Mouse (Mus musculus) heart, embryonic 16.5 days (tissue): ENCODE results near the gene Gzmn. TPM values are rescaled to one million over a fixed set of nuclear protein-coding genes. Genes with fewer than 3 reads are reported as not detected.
"Not testable (repeated sequence)": the region's sequence is repeated elsewhere in the genome, so short reads cannot be mapped to it uniquely, and the experiment has no call there.

ENCODE experiments used
- ATAC-seq: fragments of 200-750 bp; cut with Nextera tagmentation; replicated peaks from 2 replicates; pipeline ENCODE4 v1.8.0; 2017; ENCODE audit warnings: moderate number of reproducible peaks; ENCODE audit not compliant: insufficient read depth, low FRiP score; ENCODE audit errors: extremely low read depth
- H3K27ac ChIP-seq: fragments of 300-500 bp; sonication (generic); 2 replicates; pipeline ENCODE4 v1.5.1; 2014; ENCODE audit warnings: mild to moderate bottlenecking, low read length, control low read depth, moderate library complexity
- H3K27me3 ChIP-seq: fragments of 300-500 bp; sonication (generic); 2 replicates; pipeline ENCODE4 v1.6.1; 2014; ENCODE audit warnings: low read length, mixed read lengths; ENCODE audit not compliant: control insufficient read depth, insufficient read depth
- H3K36me3 ChIP-seq: fragments of 300-500 bp; sonication (generic); 2 replicates; pipeline ENCODE4 v1.6.1; 2014; ENCODE audit not compliant: control insufficient read depth, insufficient read depth
- H3K4me1 ChIP-seq: fragments of 300-500 bp; sonication (generic); 2 replicates; pipeline ENCODE4 v1.6.1; 2014; ENCODE audit warnings: low read length, mixed read lengths; ENCODE audit not compliant: control insufficient read depth, insufficient read depth
- H3K4me2 ChIP-seq: fragments of 300-500 bp; sonication (generic); 2 replicates; pipeline ENCODE4 v1.6.1; 2014; ENCODE audit warnings: low read depth, mild to moderate bottlenecking, control low read depth, low read length
- H3K4me3 ChIP-seq: fragments of 300-500 bp; sonication (generic); 2 replicates; pipeline ENCODE4 v1.5.1; 2014; ENCODE audit warnings: mild to moderate bottlenecking, control low read depth, low read length
- H3K9ac ChIP-seq: fragments of 300-500 bp; sonication (generic); 2 replicates; pipeline ENCODE4 v1.6.1; 2014; ENCODE audit warnings: low read length, control low read depth
- H3K9me3 ChIP-seq: fragments of 300-500 bp; sonication (generic); replicated peaks from 2 replicates; pipeline ENCODE4 v1.6.1; 2016; ENCODE audit warnings: low read length; ENCODE audit not compliant: control insufficient read depth
- WGBS: fragments of 180-500 bp; shearing (Covaris S2); extraction: QIAGEN DNeasy Blood & Tissue Kit; methylation state at CpG from one replicate; pipeline ENCODE4 v1.1.7; 2014; 5-methylcytosine and 5-hydroxymethylcytosine counted together
- polyA plus RNA-seq: library from polyadenylated mRNA; unstranded; fragments of >200 nt; fragmentation: Nextera tagmentation; extraction: Ambion mirVana; gene quantifications from 2 replicates; pipeline ENCODE4 v1.2.1, GENCODE M21; 2015

The Gzmn gene
- polyA plus RNA-seq, 1 experiment from 2014 or later, result not detected

GRCm38 (mm10) chr14:56168009-56168408 is 6.4 kb downstream of the Gzmn start:
- H3K4me3 ChIP-seq, result no peak overlapping the region
- no peak overlapping the region for H3K4me2 ChIP-seq
- no peak overlapping the region for H3K27ac ChIP-seq
- WGBS, result 70% methylated on average over 6 of the region's 6 CpGs
- H3K36me3 ChIP-seq, result no peaks in the 10 kb centered on the region
- no peaks in the 10 kb centered on the region for H3K27me3 ChIP-seq
- no peak for ATAC-seq
- no peaks in the 10 kb centered on the region for H3K4me1 ChIP-seq
- no peaks in the 10 kb centered on the region for H3K9me3 ChIP-seq
- no peak overlapping the region for H3K9ac ChIP-seq

GRCm38 (mm10) chr14:56162109-56162508 is 12.3 kb downstream of the Gzmn start:
- Histone ChIP-seq H3K4me2 (no peak overlapping the region), H3K36me3 (no peaks in the 10 kb centered on the region), H3K27ac (no peak overlapping the region), H3K4me1 (no peaks in the 10 kb centered on the region), H3K4me3 (no peak overlapping the region), H3K9ac (no peak overlapping the region), H3K27me3 (no peaks in the 10 kb centered on the region), H3K9me3 (no peaks in the 10 kb centered on the region)
- ATAC-seq, result no peak
- WGBS, result 78% methylated on average over 2 of the region's 2 CpGs

GRCm38 (mm10) chr14:56159479-56159878 is 14.9 kb downstream of the Gzmn start, which contains the start of gene Gzmg:
Gene Gzmg (minus strand): TSS chr14:56159579.
- WGBS, result 67% methylated on average over 2 of the region's 2 CpGs
- not testable (repeated sequence) for H3K36me3 ChIP-seq, H3K4me2 ChIP-seq, ATAC-seq, H3K4me1 ChIP-seq, H3K9ac ChIP-seq, H3K27me3 ChIP-seq, H3K9me3 ChIP-seq, H3K27ac ChIP-seq, H3K4me3 ChIP-seq

GRCm38 (mm10) chr14:56155340-56155739 is 19.1 kb downstream of the Gzmn start:
- Histone ChIP-seq H3K9ac (no peak overlapping the region), H3K4me3 (no peak overlapping the region), H3K9me3 (no peaks in the 10 kb centered on the region), H3K4me1 (no peaks in the 10 kb centered on the region), H3K27me3 (no peaks in the 10 kb centered on the region), H3K27ac (no peak overlapping the region), H3K36me3 (no peaks in the 10 kb centered on the region), H3K4me2 (no peak overlapping the region)
- WGBS, result 67% methylated on average over 2 of the region's 2 CpGs
- no peak for ATAC-seq

GRCm38 (mm10) chr14:56133675-56134074 is 40.7 kb downstream of the Gzmn start:
- not testable (repeated sequence) for H3K9ac ChIP-seq, H3K9me3 ChIP-seq, H3K27ac ChIP-seq, H3K4me3 ChIP-seq, H3K27me3 ChIP-seq, H3K36me3 ChIP-seq, H3K4me1 ChIP-seq, ATAC-seq, H3K4me2 ChIP-seq
- 62% methylated on average over 1 of the region's 1 CpGs for WGBS

GRCm38 (mm10) chr14:56132508-56132907 is 41.9 kb downstream of the Gzmn start, which contains the start of gene Gzmd:
Gene Gzmd (minus strand): TSS chr14:56132608.
- not testable (repeated sequence) for H3K9ac ChIP-seq, ATAC-seq, H3K27me3 ChIP-seq, H3K9me3 ChIP-seq, H3K36me3 ChIP-seq, H3K4me1 ChIP-seq, H3K4me2 ChIP-seq, H3K4me3 ChIP-seq, H3K27ac ChIP-seq
- WGBS, result 62% methylated on average over 2 of the region's 2 CpGs

- Histone ChIP-seq H3K4me1 (no peaks in the 10 kb centered on the region), H3K9ac (no peak overlapping the region), H3K9me3 (no peaks in the 10 kb centered on the region), H3K4me2 (no peak overlapping the region), H3K27me3 (no peaks in the 10 kb centered on the region), H3K36me3 (no peaks in the 10 kb centered on the region), H3K4me3 (no peak overlapping the region), H3K27ac (no peak overlapping the region)
- WGBS, result 40% methylated on average over 3 of the region's 3 CpGs
- ATAC-seq, result no peak
Observed at GRCm38 (mm10) chr14:56128341-56128740, 46.1 kb downstream of the Gzmn start.

GRCm38 (mm10) chr14:56123516-56123915 is 50.9 kb downstream of the Gzmn start:
- Histone ChIP-seq H3K9ac (no peak overlapping the region), H3K4me2 (no peak overlapping the region), H3K4me1 (no peaks in the 10 kb centered on the region), H3K36me3 (no peaks in the 10 kb centered on the region), H3K27me3 (no peaks in the 10 kb centered on the region), H3K9me3 (no peaks in the 10 kb centered on the region), H3K27ac (no peak overlapping the region), H3K4me3 (no peak overlapping the region)
- ATAC-seq, result no peak
- WGBS, result 76% methylated on average over 3 of the region's 3 CpGs

GRCm38 (mm10) chr14:56120525-56120924 is 53.9 kb downstream of the Gzmn start, which contains the start of gene Gzme:
Gene Gzme (minus strand): TSS chr14:56120625.
- no peaks in the 10 kb centered on the region for H3K9me3 ChIP-seq
- H3K27me3 ChIP-seq, result no peaks in the 10 kb centered on the region
- H3K4me1 ChIP-seq, result no peaks in the 10 kb centered on the region
- ATAC-seq, result no peak
- no peak within 1 kb of the TSS for H3K27ac ChIP-seq
- no peak within 1 kb of the TSS for H3K4me3 ChIP-seq
- H3K4me2 ChIP-seq, result no peak within 1 kb of the TSS
- H3K9ac ChIP-seq, result no peak within 1 kb of the TSS
- H3K36me3 ChIP-seq, result no peaks in the 10 kb centered on the region
